Mouse (Mus musculus) macrophage (primary cell): Measurements from ENCODE around the gene Zfp202. TPM values are rescaled to one million over a fixed set of nuclear protein-coding genes. Genes with fewer than 3 reads are reported as not detected.
"Not testable (repeated sequence)": the region's sequence is repeated elsewhere in the genome, so short reads cannot be mapped to it uniquely, and the experiment has no call there.

ENCODE experiments used
- H3K27ac ChIP-seq: fragments of 350-480 bp; formaldehyde crosslinking; 2 replicates; pipeline ENCODE4 v1.9.0; 2021
- H3K36me3 ChIP-seq: fragments of 350-480 bp; formaldehyde crosslinking; 2 replicates; pipeline ENCODE4 v1.9.0; 2021; ENCODE audit errors: inconsistent target
- H3K4me3 ChIP-seq: fragments of 350-480 bp; formaldehyde crosslinking; 2 replicates; pipeline ENCODE4 v1.9.0; 2021; ENCODE audit errors: inconsistent target
- H3K79me2 ChIP-seq: fragments of 350-480 bp; formaldehyde crosslinking; 2 replicates; pipeline ENCODE4 v1.9.0; 2021; ENCODE audit errors: inconsistent target
- WGBS: methylation state at CpG from one replicate; pipeline ENCODE4 v1.1.7; 2026; ENCODE audit warnings: inconsistent platforms; ENCODE audit not compliant: missing documents; 5-methylcytosine and 5-hydroxymethylcytosine counted together
- polyA plus RNA-seq: library from polyadenylated mRNA; stranded (reverse); fragments of 250-400 nt; gene quantifications from 3 replicates; pipeline ENCODE4 v1.2.4, GENCODE M21; 2018; ENCODE audit warnings: inconsistent platforms
- total RNA-seq, 78 experiments: library from RNA; depleted of rRNA; stranded (reverse); fragments of 250-400 nt; gene quantifications; 1 replicate in 9 of 78; 2 replicates in 24 of 78; 3 replicates in 43 of 78; 4 replicates in 2 of 78; pipeline ENCODE4 v1.2.4; 2018; ENCODE audit warnings: inconsistent platforms in 56 of 78

Gene Zfp202
- 10 to 100 TPM in 15 of 26 experiments, 1 to 10 TPM in 11; 5.4 to 25.9 (median 14.5) TPM for total RNA-seq (2018; cell fraction: chromatin; rRNA removed)
- total RNA-seq (2018; cell fraction: cytosol; rRNA removed), result 1 to 10 TPM; 1.0 to 4.5 (median 2.9) TPM
- 10 to 100 TPM in 11 of 26 experiments, 1 to 10 TPM in 15; 3.2 to 19.4 (median 6.8) TPM for total RNA-seq (2018; cell fraction: nucleus; rRNA removed)
- polyA plus RNA-seq, result 3.4 to 4.8 TPM (median 4.1 TPM) in 3 replicates

DNA sequence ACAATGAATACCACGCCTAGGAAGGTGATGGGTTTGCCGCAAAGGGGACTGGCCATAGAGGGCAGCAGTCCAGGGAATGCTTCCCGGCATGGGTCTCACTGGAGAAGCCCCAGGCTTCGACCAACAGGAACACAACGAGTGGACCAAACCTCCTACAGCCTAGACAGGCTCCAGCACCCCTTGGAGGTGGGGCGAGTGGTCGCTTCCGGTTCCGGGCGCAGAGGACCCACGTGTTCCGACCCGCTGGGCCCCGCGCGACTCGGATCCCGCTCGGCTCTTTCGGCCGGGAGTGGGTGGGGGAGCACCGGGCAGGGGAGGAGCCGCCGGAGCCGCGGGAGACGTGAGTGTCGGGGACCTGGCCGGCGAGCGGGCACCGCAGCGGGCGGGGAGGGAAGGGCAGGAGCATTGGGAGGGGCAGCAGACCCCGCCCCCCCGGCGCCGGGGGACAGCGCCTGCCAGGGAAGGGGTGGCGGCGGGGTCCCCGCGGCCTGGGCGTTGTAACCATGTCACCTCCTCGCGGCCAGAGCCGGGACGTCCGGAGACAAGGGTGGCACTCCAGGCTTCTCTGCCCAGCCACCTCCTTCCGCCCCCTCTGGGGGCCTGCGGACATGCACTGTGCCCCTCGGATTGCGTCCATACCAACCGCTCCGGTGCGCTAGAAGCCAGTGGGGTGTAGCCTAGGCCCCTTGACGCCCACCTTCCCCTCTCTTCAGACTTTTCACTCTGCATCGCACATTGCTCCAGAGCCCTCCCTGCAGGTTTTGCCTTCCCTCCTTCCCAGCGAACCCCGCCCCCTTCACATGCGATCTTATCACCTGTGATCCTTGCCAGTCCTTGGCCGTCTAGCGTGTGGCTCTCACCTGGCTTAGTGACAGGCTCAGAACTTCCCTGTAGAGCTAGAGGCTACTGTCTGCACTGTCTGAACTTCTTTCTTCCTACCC is at the start of gene Zfp202:
Zfp202 (plus strand) TSS at position 219 of the 941 bp plus-strand sequence.
- Histone ChIP-seq H3K27ac (peak within 1 kb of the TSS; percentile 19; the same call in 1 of the 2 replicates), H3K4me3 (peak within 1 kb of the TSS; percentile 61), H3K79me2 (peaks cover 35% of the 10 kb centered on the region), H3K36me3 (no peaks in the 10 kb centered on the region)
- WGBS, result 1% methylated on average over 59 of the region's 63 CpGs

DNA sequence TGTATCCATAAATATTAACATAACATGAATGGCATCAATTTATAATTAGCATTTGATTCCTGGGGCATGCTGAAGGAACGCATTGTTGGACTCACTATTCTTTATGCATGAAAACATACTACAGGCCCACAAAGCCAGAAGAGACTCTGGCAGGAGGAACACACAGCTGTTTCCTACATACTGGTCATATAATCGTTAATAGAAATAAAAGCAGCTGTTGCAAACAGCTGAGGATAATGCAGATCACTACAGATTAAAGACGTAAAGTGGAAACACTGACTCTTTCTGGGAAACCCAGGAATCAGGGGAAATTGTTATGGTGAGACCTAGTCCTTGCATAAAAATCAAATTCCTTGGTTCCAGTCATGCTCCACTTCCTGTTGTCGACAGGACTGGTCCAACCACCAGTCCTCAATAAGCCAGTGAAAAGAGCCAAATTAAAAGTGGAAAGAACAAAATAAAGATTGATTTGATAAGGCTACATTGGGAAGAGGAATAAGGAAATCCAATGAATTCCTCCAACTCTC is 36.9 kb upstream of the Zfp202 start:
- Histone ChIP-seq H3K36me3 (no peaks in the 10 kb centered on the region), H3K79me2 (no peaks in the 10 kb centered on the region), H3K27ac (no peak overlapping the region), H3K4me3 (no peak overlapping the region)
- 81% methylated on average over 4 of the region's 4 CpGs for WGBS

- Histone ChIP-seq H3K27ac (no peak overlapping the region), H3K36me3 (no peaks in the 10 kb centered on the region), H3K79me2 (no peaks in the 10 kb centered on the region), H3K4me3 (no peak overlapping the region)
- 100% methylated on average over 1 of the region's 1 CpGs for WGBS
These were observed 25.7 kb upstream of the Zfp202 start for GRCm38 (mm10) chr9:40166446-40166845.

DNA sequence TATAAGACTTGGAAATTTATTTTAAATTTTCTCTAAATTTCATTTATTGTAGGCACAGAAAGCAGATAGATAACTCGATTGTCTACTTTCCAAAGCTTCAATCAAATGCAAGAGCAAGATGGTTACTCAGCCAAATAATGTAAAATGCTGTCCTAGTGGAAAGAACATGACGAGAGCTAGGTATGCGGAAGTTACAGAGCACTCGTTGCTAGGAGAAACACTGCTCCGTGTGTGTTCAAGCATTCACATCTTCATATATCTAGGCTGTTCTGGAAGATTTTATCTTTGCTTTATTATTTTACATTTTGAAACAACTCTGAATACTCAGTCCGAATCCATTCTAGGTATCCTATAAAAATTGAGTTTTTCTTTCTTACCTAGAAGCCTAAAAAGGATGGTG is 15.1 kb upstream of the Zfp202 start:
- Histone ChIP-seq H3K79me2 (no peaks in the 10 kb centered on the region), H3K36me3 (no peaks in the 10 kb centered on the region), H3K4me3 (no peak overlapping the region), H3K27ac (no peak overlapping the region)
- WGBS, result 86% methylated on average over 6 of the region's 6 CpGs

- Histone ChIP-seq H3K4me3 (no peak within 1 kb of the TSS), H3K36me3 (no peaks in the 10 kb centered on the region), H3K27ac (no peak within 1 kb of the TSS), H3K79me2 (no peaks in the 10 kb centered on the region)
- WGBS, result 93% methylated on average over 5 of the region's 5 CpGs
These were observed 11.5 kb upstream of the Zfp202 start, which contains the start of gene Olfr986 for GRCm38 (mm10) chr9:40180620-40181019. TSS of gene Olfr986 (plus strand) at chr9:40180920.

GRCm38 (mm10) chr9:40185166-40185565 is 7.0 kb upstream of the Zfp202 start:
- H3K79me2 ChIP-seq, H3K4me3 ChIP-seq, H3K36me3 ChIP-seq, H3K27ac ChIP-seq: not testable (repeated sequence)
- 56% methylated on average over 1 of the region's 2 CpGs for WGBS

GRCm38 (mm10) chr9:40191086-40191876 is 835 bp upstream of the Zfp202 start:
- 90% methylated on average over 8 of the region's 9 CpGs for WGBS
- H3K4me3 ChIP-seq, result peak overlapping the region; percentile 50

DNA sequence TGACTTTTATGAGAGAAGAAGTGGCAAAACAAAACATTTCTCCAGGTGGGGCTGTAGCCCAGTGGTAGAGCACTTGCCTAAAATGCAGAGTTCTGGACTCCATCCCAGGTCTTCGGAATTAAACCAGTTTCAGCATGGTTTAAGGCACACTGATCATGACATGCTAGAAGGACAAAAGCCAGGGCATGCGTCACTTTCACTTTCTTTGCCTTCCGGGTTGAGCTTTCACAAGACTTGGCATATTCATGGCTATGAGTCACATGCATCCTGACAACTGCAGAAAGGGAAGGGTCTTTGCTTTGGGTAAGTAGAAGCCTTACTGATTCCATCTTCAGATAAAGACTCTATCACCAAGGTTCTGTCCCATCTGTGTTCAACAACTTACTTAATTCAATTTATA is 3.9 kb downstream of the Zfp202 start:
- H3K27ac ChIP-seq, result peak overlapping the region; percentile 53
- WGBS, result 8% methylated on average over 3 of the region's 3 CpGs

More at GRCm38 (mm10) chr9:40191086-40191876, 835 bp upstream of the Zfp202 start:
- Histone ChIP-seq H3K27ac (0 out of 2 replicates have a peak overlapping the region, but pooled peaks have one; percentile 19), H3K79me2 (peaks cover 25% of the 10 kb centered on the region), H3K36me3 (no peaks in the 10 kb centered on the region)

GRCm38 (mm10) chr9:40206546-40206950 is 14.4 kb downstream of the Zfp202 start:
- Histone ChIP-seq H3K79me2 (peaks cover 6% of the 10 kb centered on the region; the same call in 1 of the 2 replicates), H3K4me3 (no peak overlapping the region), H3K27ac (no peak overlapping the region), H3K36me3 (peaks cover 35% of the 10 kb centered on the region)
- WGBS, result 57% methylated on average over 5 of the region's 5 CpGs

More for the DNA sequence above, 3.9 kb downstream of the Zfp202 start:
- Histone ChIP-seq H3K4me3 (peak overlapping the region; percentile 14; the same call in 1 of the 2 replicates), H3K36me3 (no peaks in the 10 kb centered on the region), H3K79me2 (peaks cover 56% of the 10 kb centered on the region)

- H3K4me3 ChIP-seq, result no peak overlapping the region
- WGBS, result 63% methylated on average over 1 of the region's 2 CpGs
- no peaks in the 10 kb centered on the region for H3K79me2 ChIP-seq
- peaks cover 41% of the 10 kb centered on the region for H3K36me3 ChIP-seq
- H3K27ac ChIP-seq, result no peak overlapping the region
These were observed 18.6 kb downstream of the Zfp202 start for GRCm38 (mm10) chr9:40210744-40211143.

DNA sequence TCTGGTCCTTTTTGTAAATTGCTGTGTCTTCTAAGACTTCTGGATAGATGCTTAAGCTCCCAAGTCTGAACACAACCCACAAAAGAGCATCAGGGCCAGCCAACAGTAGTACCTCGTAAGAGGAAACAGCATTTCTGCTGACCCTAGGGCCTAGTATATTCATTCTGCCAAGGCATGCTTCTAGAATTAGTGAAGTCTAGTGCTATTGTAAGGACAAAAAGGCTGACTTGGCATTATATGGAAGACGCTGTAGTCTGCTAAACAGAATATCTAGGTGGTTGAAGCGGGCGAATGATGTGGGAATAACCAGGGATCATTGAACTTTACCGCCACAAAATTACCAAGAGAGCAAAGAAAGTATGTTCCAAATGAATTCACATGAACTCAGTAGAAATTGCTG is 21.9 kb downstream of the Zfp202 start:
- WGBS, result 90% methylated on average over 5 of the region's 5 CpGs
- Histone ChIP-seq H3K36me3 (peaks cover 27% of the 10 kb centered on the region), H3K27ac (no peak overlapping the region), H3K79me2 (no peaks in the 10 kb centered on the region), H3K4me3 (no peak overlapping the region)

GRCm38 (mm10) chr9:40216651-40217050 is 24.5 kb downstream of the Zfp202 start:
- H3K4me3 ChIP-seq, result no peak overlapping the region
- H3K79me2 ChIP-seq, result no peaks in the 10 kb centered on the region
- H3K27ac ChIP-seq, result no peak overlapping the region
- peaks cover 4% of the 10 kb centered on the region for H3K36me3 ChIP-seq
- WGBS, result 87% methylated on average over 3 of the region's 4 CpGs

GRCm38 (mm10) chr9:40224289-40224688 is 32.2 kb downstream of the Zfp202 start:
- no peaks in the 10 kb centered on the region for H3K79me2 ChIP-seq
- H3K4me3 ChIP-seq, result no peak overlapping the region
- no peaks in the 10 kb centered on the region for H3K36me3 ChIP-seq
- no peak overlapping the region for H3K27ac ChIP-seq
- WGBS, result 75% methylated on average over 4 of the region's 4 CpGs
